Mouse (Mus musculus): ENCODE measurements at regions not wholly inside any gene's neighbourhood (a gene's known extent, or its start where the extent isn't known, plus 50 kb on each side); places are given as distances from the start of the nearest gene placed in this dataset.
A peak's percentile ranks its signal among the peaks of the same experiment; 100 is the strongest.

- DNase-seq = no peak
Measured at GRCm38 (mm10) chr8:128065964-128066680, 292.3 kb upstream of the Nrp1 start.

- DNase-seq = no peak
Measured at GRCm38 (mm10) chr8:128069749-128070148, 288.7 kb upstream of the Nrp1 start.

GRCm38 (mm10) chr8:128075566-128075965 lies 282.8 kb upstream of the Nrp1 start:
- no peak for DNase-seq

- DNase-seq = no peak
Measured at GRCm38 (mm10) chr8:128076226-128076625, 282.2 kb upstream of the Nrp1 start.

- DNase-seq = no peak
Measured at GRCm38 (mm10) chr8:128078740-128079139, 279.7 kb upstream of the Nrp1 start.

- no peak for DNase-seq
Measured at GRCm38 (mm10) chr8:128085800-128086199, 272.6 kb upstream of the Nrp1 start.

- no peak for DNase-seq
Measured at GRCm38 (mm10) chr8:128087500-128087899, 270.9 kb upstream of the Nrp1 start.

- DNase-seq = no peak
Measured at GRCm38 (mm10) chr8:128092826-128093225, 265.6 kb upstream of the Nrp1 start.

- no peak for DNase-seq
Measured at GRCm38 (mm10) chr8:128095451-128095850, 263.0 kb upstream of the Nrp1 start.

GRCm38 (mm10) chr8:128097601-128098000 lies 260.8 kb upstream of the Nrp1 start:
- no peak for DNase-seq

- no peak for DNase-seq
Measured at GRCm38 (mm10) chr8:128103380-128103779, 255.0 kb upstream of the Nrp1 start.

- no peak for DNase-seq
Measured at GRCm38 (mm10) chr8:128106569-128106968, 251.8 kb upstream of the Nrp1 start.

- no peak for DNase-seq
Measured at GRCm38 (mm10) chr8:128107041-128107440, 251.4 kb upstream of the Nrp1 start.

GRCm38 (mm10) chr8:128109036-128109435 lies 249.4 kb upstream of the Nrp1 start:
- DNase-seq = no peak

GRCm38 (mm10) chr8:128111132-128111531 lies 247.3 kb upstream of the Nrp1 start:
- DNase-seq = no peak

GRCm38 (mm10) chr8:128113116-128113515 lies 245.3 kb upstream of the Nrp1 start:
- peak in 1 of 2 experiments; percentile 4 for DNase-seq

- DNase-seq = no peak
Measured at GRCm38 (mm10) chr8:128141290-128141966, 217.0 kb upstream of the Nrp1 start.

GRCm38 (mm10) chr8:128148351-128148942 lies 210.0 kb upstream of the Nrp1 start:
- DNase-seq = no peak

GRCm38 (mm10) chr8:128155604-128156003 lies 202.8 kb upstream of the Nrp1 start:
- DNase-seq = no peak

- DNase-seq = no peak
Measured at GRCm38 (mm10) chr8:128156221-128156620, 202.2 kb upstream of the Nrp1 start.

GRCm38 (mm10) chr8:128162857-128163256 lies 195.5 kb upstream of the Nrp1 start:
- DNase-seq = no peak

GRCm38 (mm10) chr8:128164976-128165375 lies 193.4 kb upstream of the Nrp1 start:
- no peak for DNase-seq

GRCm38 (mm10) chr8:128165591-128165990 lies 192.8 kb upstream of the Nrp1 start:
- DNase-seq = no peak

GRCm38 (mm10) chr8:128166097-128166496 lies 192.3 kb upstream of the Nrp1 start:
- no peak for DNase-seq

All from cerebellum, postnatal 36 days (tissue).